Mouse (Mus musculus) heart, embryonic 15.5 days (tissue): ENCODE measurements at regions not wholly inside any gene's neighbourhood (a gene's known extent, or its start where the extent isn't known, plus 50 kb on each side); places are given as distances from the start of the nearest gene placed in this dataset.
A peak's percentile ranks its signal among the peaks of the same experiment; 100 is the strongest.

Source experiments
- ATAC-seq: fragments of 200-750 bp; cut with Nextera tagmentation; replicated peaks from 2 replicates; pipeline ENCODE4 v1.8.0; 2017; ENCODE audit warnings: low read depth, moderate TSS enrichment; ENCODE audit not compliant: insufficient number of reproducible peaks, insufficient read depth, low FRiP score
- H3K27ac ChIP-seq: fragments of 300-500 bp; sonication (generic); 2 replicates; pipeline ENCODE4 v1.5.1; 2015; ENCODE audit warnings: mild to moderate bottlenecking, inconsistent platforms
- H3K27me3 ChIP-seq: fragments of 300-500 bp; sonication (generic); 2 replicates; pipeline ENCODE4 v1.6.1; 2015; ENCODE audit warnings: inconsistent platforms
- H3K36me3 ChIP-seq: fragments of 300-500 bp; sonication (generic); 2 replicates; pipeline ENCODE4 v1.6.1; 2015; ENCODE audit warnings: mild to moderate bottlenecking, inconsistent platforms
- H3K4me1 ChIP-seq: fragments of 300-500 bp; sonication (generic); replicated peaks from 2 replicates; pipeline ENCODE4 v1.6.1; 2015; ENCODE audit warnings: inconsistent platforms
- H3K4me2 ChIP-seq: fragments of 300-500 bp; sonication (generic); 2 replicates; pipeline ENCODE4 v1.6.1; 2015; ENCODE audit warnings: inconsistent platforms, mild to moderate bottlenecking, moderate library complexity
- H3K4me3 ChIP-seq: fragments of 300-500 bp; sonication (generic); 2 replicates; pipeline ENCODE4 v1.5.1; 2015; ENCODE audit warnings: mild to moderate bottlenecking, inconsistent platforms
- H3K9ac ChIP-seq: fragments of 300-500 bp; sonication (generic); 2 replicates; pipeline ENCODE4 v1.6.1; 2015; ENCODE audit warnings: mild to moderate bottlenecking, inconsistent platforms
- H3K9me3 ChIP-seq: fragments of 300-500 bp; sonication (generic); replicated peaks from 2 replicates; pipeline ENCODE4 v1.6.1; 2016; ENCODE audit warnings: inconsistent platforms
- WGBS: fragments of 180-500 bp; shearing (Covaris S2); methylation state at CpG from one replicate; pipeline ENCODE4 v1.1.7; 2015; ENCODE audit warnings: mixed read lengths; 5-methylcytosine and 5-hydroxymethylcytosine counted together

- ATAC-seq, result no peak
- H3K9ac ChIP-seq, result no peak overlapping the region
- no peak overlapping the region for H3K4me2 ChIP-seq
- H3K27me3 ChIP-seq, result no peaks in the 10 kb centered on the region
- no peak overlapping the region for H3K27ac ChIP-seq
- WGBS, result 92% methylated on average over 3 of the region's 3 CpGs
- no peak overlapping the region for H3K4me3 ChIP-seq
- 0 out of 2 replicates have a peak, but pooled peaks cover 4% of the 10 kb centered on the region for H3K4me1 ChIP-seq
- no peaks in the 10 kb centered on the region for H3K36me3 ChIP-seq
- no peaks in the 10 kb centered on the region for H3K9me3 ChIP-seq
Observed at GRCm38 (mm10) chr9:23064811-23065210, 158.1 kb upstream of the Bmper start.

DNA sequence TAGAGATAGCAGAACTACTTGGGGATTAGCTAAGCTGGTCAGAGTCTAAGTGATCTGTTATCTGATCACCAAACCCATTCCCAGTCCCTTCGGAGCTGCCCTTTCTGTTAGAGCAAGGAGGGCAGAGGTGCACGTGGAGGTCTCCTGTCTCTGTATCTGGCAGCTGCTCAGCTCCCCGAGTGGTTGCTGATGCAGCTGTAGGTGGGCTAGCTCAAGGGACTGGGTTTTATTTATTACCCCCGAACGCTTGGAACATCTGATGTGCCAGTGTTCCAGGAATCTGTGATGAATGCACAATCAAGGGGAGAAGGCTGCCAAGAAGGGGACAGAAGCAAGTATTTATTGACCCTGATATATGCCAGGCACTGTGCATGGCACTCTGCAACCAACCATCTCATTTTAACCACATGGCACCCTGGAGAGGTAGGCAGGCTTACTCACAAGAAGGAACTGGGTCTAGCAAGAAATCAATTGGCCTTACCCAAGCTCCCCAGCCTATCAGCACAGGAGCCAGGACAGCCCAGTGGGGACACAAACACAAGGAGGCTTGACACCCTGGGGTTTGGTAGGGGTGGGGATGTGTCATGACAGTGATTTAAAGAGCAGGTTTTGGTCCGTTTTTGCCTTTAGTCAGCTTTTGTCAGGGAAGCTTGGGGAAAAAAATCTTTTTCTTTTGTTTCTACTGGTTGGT lies 154.6 kb upstream of the Bmper start:
- H3K4me1 ChIP-seq, result peaks cover 5% of the 10 kb centered on the region; the same call in 1 of the 2 replicates
- 47% methylated on average over 6 of the region's 6 CpGs for WGBS
- no peak overlapping the region for H3K9ac ChIP-seq
- no peak overlapping the region for H3K27ac ChIP-seq
- ATAC-seq, result no peak
- no peak overlapping the region for H3K4me2 ChIP-seq
- H3K4me3 ChIP-seq, result no peak overlapping the region
- H3K9me3 ChIP-seq, result no peaks in the 10 kb centered on the region
- no peaks in the 10 kb centered on the region for H3K27me3 ChIP-seq
- H3K36me3 ChIP-seq, result no peaks in the 10 kb centered on the region

- H3K27me3 ChIP-seq, result no peaks in the 10 kb centered on the region
- H3K9me3 ChIP-seq, result no peaks in the 10 kb centered on the region
- H3K4me3 ChIP-seq, result no peak overlapping the region
- no peak overlapping the region for H3K27ac ChIP-seq
- no peak overlapping the region for H3K4me2 ChIP-seq
- 67% methylated on average over 7 of the region's 7 CpGs for WGBS
- H3K36me3 ChIP-seq, result no peaks in the 10 kb centered on the region
- H3K9ac ChIP-seq, result no peak overlapping the region
- H3K4me1 ChIP-seq, result peaks cover 5% of the 10 kb centered on the region; the same call in 1 of the 2 replicates
- ATAC-seq, result no peak
Observed at GRCm38 (mm10) chr9:23069161-23069560, 153.7 kb upstream of the Bmper start.

- WGBS, result 42% methylated on average over 2 of the region's 2 CpGs
- H3K27ac ChIP-seq, result peak overlapping the region; percentile 12; the same call in 1 of the 2 replicates
Observed at GRCm38 (mm10) chr9:23071006-23071405, 151.9 kb upstream of the Bmper start.

GRCm38 (mm10) chr9:23072741-23073140 lies 150.1 kb upstream of the Bmper start:
- H3K4me1 ChIP-seq, result peaks cover 5% of the 10 kb centered on the region; the same call in 1 of the 2 replicates
- no peaks in the 10 kb centered on the region for H3K9me3 ChIP-seq
- no peak for ATAC-seq
- no peak overlapping the region for H3K4me3 ChIP-seq
- no peaks in the 10 kb centered on the region for H3K27me3 ChIP-seq
- H3K36me3 ChIP-seq, result no peaks in the 10 kb centered on the region
- no peak overlapping the region for H3K27ac ChIP-seq
- WGBS, result 76% methylated on average over 8 of the region's 8 CpGs
- H3K4me2 ChIP-seq, result no peak overlapping the region
- H3K9ac ChIP-seq, result no peak overlapping the region

More at GRCm38 (mm10) chr9:23071006-23071405, 151.9 kb upstream of the Bmper start:
- H3K27me3 ChIP-seq, result no peaks in the 10 kb centered on the region
- no peaks in the 10 kb centered on the region for H3K9me3 ChIP-seq
- H3K4me3 ChIP-seq, result no peak overlapping the region
- no peak for ATAC-seq
- no peak overlapping the region for H3K4me2 ChIP-seq
- no peaks in the 10 kb centered on the region for H3K36me3 ChIP-seq
- H3K9ac ChIP-seq, result no peak overlapping the region
- peaks cover 5% of the 10 kb centered on the region; the same call in 1 of the 2 replicates for H3K4me1 ChIP-seq

GRCm38 (mm10) chr9:23083562-23083961 lies 139.3 kb upstream of the Bmper start:
- 6% methylated on average over 17 of the region's 17 CpGs for WGBS
- Histone ChIP-seq H3K4me1 (peaks cover 11% of the 10 kb centered on the region), H3K9me3 (no peaks in the 10 kb centered on the region), H3K4me3 (peak overlapping the region; percentile 40), H3K4me2 (peak overlapping the region; percentile 59), H3K9ac (0 out of 2 replicates have a peak overlapping the region, but pooled peaks have one; percentile 9), H3K27ac (peak overlapping the region; percentile 77), H3K36me3 (no peaks in the 10 kb centered on the region), H3K27me3 (no peaks in the 10 kb centered on the region)
- ATAC-seq, result peak; percentile 86

DNA sequence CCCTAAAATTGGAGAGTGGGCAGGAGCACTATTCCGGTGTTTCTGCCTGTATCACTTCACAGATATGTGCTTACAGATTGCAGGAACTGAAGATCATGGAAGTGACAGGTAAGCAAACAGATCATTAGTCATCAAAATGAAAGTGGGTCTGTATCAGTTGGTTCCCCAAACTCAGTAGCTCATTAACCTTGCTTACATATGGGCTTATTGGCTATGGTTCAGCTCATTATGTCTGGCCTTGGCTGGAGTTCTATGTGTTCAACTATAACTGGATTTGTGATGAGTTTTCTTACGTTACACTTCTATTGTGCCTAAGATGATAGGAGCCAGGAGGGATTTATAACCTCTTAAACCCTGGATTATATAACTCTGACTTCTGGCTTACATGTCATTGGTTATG lies 133.5 kb upstream of the Bmper start:
- H3K4me1 ChIP-seq, result no peaks in the 10 kb centered on the region
- 77% methylated on average over 2 of the region's 2 CpGs for WGBS
- H3K9me3 ChIP-seq, result no peaks in the 10 kb centered on the region
- no peak overlapping the region for H3K9ac ChIP-seq
- no peak overlapping the region for H3K4me2 ChIP-seq
- H3K27me3 ChIP-seq, result no peaks in the 10 kb centered on the region
- no peaks in the 10 kb centered on the region for H3K36me3 ChIP-seq
- ATAC-seq, result no peak
- no peak overlapping the region for H3K27ac ChIP-seq
- no peak overlapping the region for H3K4me3 ChIP-seq

- ATAC-seq, result no peak
- WGBS, result 63% methylated on average over 11 of the region's 11 CpGs
- H3K4me2 ChIP-seq, result no peak overlapping the region
Observed at GRCm38 (mm10) chr9:23097134-23097789, 125.6 kb upstream of the Bmper start.

GRCm38 (mm10) chr9:23101584-23101983 lies 121.3 kb upstream of the Bmper start:
- Histone ChIP-seq H3K9ac (no peak overlapping the region), H3K27me3 (no peaks in the 10 kb centered on the region), H3K27ac (no peak overlapping the region), H3K9me3 (no peaks in the 10 kb centered on the region), H3K4me3 (no peak overlapping the region), H3K4me1 (no peaks in the 10 kb centered on the region), H3K4me2 (no peak overlapping the region), H3K36me3 (no peaks in the 10 kb centered on the region)
- ATAC-seq, result no peak

More at GRCm38 (mm10) chr9:23097134-23097789, 125.6 kb upstream of the Bmper start:
- Histone ChIP-seq H3K4me1 (no peaks in the 10 kb centered on the region), H3K4me3 (no peak overlapping the region), H3K9me3 (no peaks in the 10 kb centered on the region), H3K36me3 (no peaks in the 10 kb centered on the region), H3K9ac (no peak overlapping the region), H3K27me3 (no peaks in the 10 kb centered on the region), H3K27ac (no peak overlapping the region)

DNA sequence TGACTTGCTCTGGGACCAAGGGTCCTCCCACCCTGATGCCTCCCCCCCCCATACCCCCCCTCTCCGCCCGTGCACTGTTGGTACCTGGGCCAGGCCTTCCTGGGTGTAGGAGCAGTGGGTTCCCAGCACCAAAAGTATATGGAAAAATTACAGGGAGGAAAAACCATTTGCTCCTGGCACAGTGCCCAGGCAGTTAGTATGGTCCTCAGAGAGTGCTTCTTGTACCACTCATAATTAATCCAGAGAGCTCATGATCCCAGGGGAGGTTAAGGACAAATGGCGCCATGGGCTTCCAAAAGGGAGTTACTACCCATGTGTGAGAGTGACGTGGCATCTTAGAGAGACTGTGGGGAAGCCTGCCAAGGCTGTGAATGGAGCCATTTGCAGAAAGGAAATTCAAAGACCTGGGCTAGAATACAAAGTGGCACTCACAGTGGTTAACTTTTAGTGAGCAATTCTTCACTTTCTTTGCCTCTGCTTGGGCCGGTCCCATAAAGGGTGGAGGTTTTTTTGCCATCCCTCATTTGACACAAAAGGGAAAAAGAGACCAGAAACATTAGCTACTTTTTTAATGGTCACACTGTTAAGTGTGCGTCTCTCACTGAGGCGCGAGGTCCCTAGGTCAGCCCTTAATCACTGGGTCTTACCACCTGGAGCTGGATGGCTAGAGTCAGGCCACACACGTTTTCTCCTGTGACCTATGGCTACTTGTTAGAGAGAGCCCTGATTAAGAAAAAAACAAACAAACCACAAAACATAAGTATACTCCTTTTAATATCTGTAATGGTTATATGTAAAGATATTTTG lies 120.7 kb upstream of the Bmper start:
- 68% methylated on average over 9 of the region's 9 CpGs for WGBS

DNA sequence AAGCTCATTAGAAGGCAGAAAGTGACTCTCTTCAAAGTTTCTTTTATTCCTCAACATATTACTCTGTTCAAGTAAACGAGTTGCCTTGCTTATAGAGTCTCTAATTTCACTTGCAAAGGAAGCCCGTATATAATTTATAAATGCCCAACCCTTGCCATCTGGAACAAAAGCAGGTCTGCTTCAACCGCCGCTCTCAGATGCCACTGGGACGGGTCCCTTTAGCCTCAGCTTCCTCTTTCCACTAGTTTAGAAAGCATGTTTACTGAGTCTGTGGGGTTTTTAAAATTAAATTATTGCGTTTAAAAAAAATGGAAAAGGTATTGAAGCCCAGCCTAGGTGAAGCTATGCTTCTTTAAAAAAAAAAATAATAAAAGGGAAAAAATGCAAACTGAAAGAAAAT lies 111.4 kb upstream of the Bmper start:
- no peaks in the 10 kb centered on the region for H3K36me3 ChIP-seq
- no peaks in the 10 kb centered on the region for H3K9me3 ChIP-seq
- ATAC-seq, result no peak
- no peak overlapping the region for H3K4me3 ChIP-seq
- H3K9ac ChIP-seq, result no peak overlapping the region
- H3K27me3 ChIP-seq, result no peaks in the 10 kb centered on the region
- 74% methylated on average over 6 of the region's 6 CpGs for WGBS
- no peak overlapping the region for H3K27ac ChIP-seq
- no peaks in the 10 kb centered on the region for H3K4me1 ChIP-seq
- H3K4me2 ChIP-seq, result no peak overlapping the region

More for the DNA sequence above, 120.7 kb upstream of the Bmper start:
- H3K27me3 ChIP-seq, result no peaks in the 10 kb centered on the region
- ATAC-seq, result no peak
- H3K4me1 ChIP-seq, result no peaks in the 10 kb centered on the region
- no peak overlapping the region for H3K4me2 ChIP-seq
- no peak overlapping the region for H3K4me3 ChIP-seq
- no peak overlapping the region for H3K9ac ChIP-seq
- no peaks in the 10 kb centered on the region for H3K9me3 ChIP-seq
- no peak overlapping the region for H3K27ac ChIP-seq
- no peaks in the 10 kb centered on the region for H3K36me3 ChIP-seq
